Comparison of ENCODE assay signal across 21 mouse cellular contexts in genomic region chr8:108999297-109000249, GRCm38 (mm10).
DNase-seq lines count a peak whose midpoint lies in the region; ATAC-seq and TF ChIP-seq lines count a peak whose summit lies in the region.
"Had no signal": no experiment of that assay in that cellular context is flagged by ENCODE, and none has a peak within 500 bp of the region (broad histone marks: within the 10 kb centered on the region; RNA-seq: fewer than 3 reads in every experiment).

No protein-coding gene starts in this region.

- no peak overlapping the region for H3K4me2 ChIP-seq in intestine, embryonic 14.5 days (ENCODE audit: low read length)
- no peak overlapping the region for H3K4me2 ChIP-seq in intestine, embryonic 16.5 days (ENCODE audit: low read depth, low read length)
- H3K4me2 ChIP-seq in liver, embryonic 11.5 days: no peak overlapping the region
- H3K4me2 ChIP-seq in limb, embryonic 14.5 days (replicated peaks; ENCODE audit: low read depth, low read length, severe bottlenecking): peak overlapping the region; percentile 33
- H3K4me2 ChIP-seq: embryonic facial prominence, embryonic 13.5 days; heart, embryonic 12.5 days; hindbrain, embryonic 12.5 days; intestine, embryonic 15.5 days; neural tube, embryonic 12.5 days had no signal

- no peak overlapping the region for H3K4me3 ChIP-seq in intestine, embryonic 14.5 days (ENCODE audit: low read depth, low read length)
- no peak overlapping the region for H3K4me3 ChIP-seq in intestine, embryonic 16.5 days (ENCODE audit: low read length)
- H3K4me3 ChIP-seq in liver, embryonic 11.5 days (ENCODE audit: low read depth, low read length): no peak overlapping the region
- H3K4me3 ChIP-seq in limb, embryonic 14.5 days (replicated peaks; ENCODE audit: low read length): no peak overlapping the region
- H3K4me3 ChIP-seq: embryonic facial prominence, embryonic 13.5 days; gastrocnemius, adult 2 months; heart, embryonic 12.5 days; hindbrain, embryonic 12.5 days; intestine, embryonic 15.5 days; layer of hippocampus, adult 2 months; neural tube, embryonic 12.5 days had no signal

- TF ChIP-seq POLR2A in limb, embryonic 14.5 days (IDR thresholded peaks at IDR 0.05; ENCODE audit: borderline replicate concordance, extremely low read depth, insufficient read depth, insufficient read length): no peak

- DNase-seq in intestine, embryonic 14.5 days (ENCODE audit: low spot score): peak; percentile 48
- peak; percentile 30 for DNase-seq in liver, embryonic 11.5 days (ENCODE audit: low spot score)
- DNase-seq in liver: no peak
- DNase-seq in forelimb bud, embryonic 11.5 days (ENCODE audit: low read depth, low spot score): peak; percentile 42
- DNase-seq in limb, embryonic 14.5 days (ENCODE audit: low spot score): peak; percentile 45
- DNase-seq in lung, postnatal 14 days: no peak
- DNase-seq: adrenal gland, postnatal 10 days; gastrocnemius, adult 2 months; heart, postnatal 14 days; thymus, adult 2 months had no signal

- no peak overlapping the region for H3K27ac ChIP-seq in intestine, embryonic 14.5 days (ENCODE audit: low read depth)
- no peak overlapping the region for H3K27ac ChIP-seq in intestine, embryonic 16.5 days (ENCODE audit: low read length)
- H3K27ac ChIP-seq in liver, embryonic 11.5 days (ENCODE audit: low read depth, low read length): no peak overlapping the region
- no peak overlapping the region for H3K27ac ChIP-seq in limb, embryonic 14.5 days (replicated peaks; ENCODE audit: low read depth, low read length)
- H3K27ac ChIP-seq: embryonic facial prominence, embryonic 13.5 days; gastrocnemius, adult 2 months; hindbrain, embryonic 12.5 days; intestine, embryonic 15.5 days; layer of hippocampus, adult 2 months; liver, embryonic 14.5 days; neural tube, embryonic 12.5 days had no signal

- no peaks in the 10 kb centered on the region for H3K27me3 ChIP-seq in intestine, embryonic 14.5 days (replicated peaks; ENCODE audit: control insufficient read depth, insufficient read depth, low read length)
- no peaks in the 10 kb centered on the region for H3K27me3 ChIP-seq in intestine, embryonic 16.5 days (replicated peaks; ENCODE audit: control insufficient read depth, insufficient read depth, low read length)
- H3K27me3 ChIP-seq in liver, embryonic 11.5 days (replicated peaks; ENCODE audit: control insufficient read depth, insufficient read depth, low read length): no peaks in the 10 kb centered on the region
- H3K27me3 ChIP-seq in limb, embryonic 14.5 days (ENCODE audit: control insufficient read depth, insufficient read depth, low read length): no peaks in the 10 kb centered on the region
- H3K27me3 ChIP-seq: embryonic facial prominence, embryonic 13.5 days; hindbrain, embryonic 12.5 days; intestine, embryonic 15.5 days; neural tube, embryonic 12.5 days had no signal

- ATAC-seq in intestine, embryonic 14.5 days (replicated peaks; ENCODE audit: low FRiP score, low TSS enrichment, low read depth): no peak
- ATAC-seq in intestine, embryonic 16.5 days: no peak
- ATAC-seq in liver, embryonic 11.5 days (replicated peaks; ENCODE audit: low FRiP score): no peak
- ATAC-seq in limb, embryonic 14.5 days (ENCODE audit: low FRiP score, low read depth): no peak
- ATAC-seq in megakaryocyte-erythroid progenitor cell, adult 5-6 weeks (replicated peaks; ENCODE audit: low FRiP score, low TSS enrichment, poor library complexity, severe bottlenecking): no peak
- ATAC-seq: forebrain, embryonic 16.5 days; intestine, embryonic 15.5 days; Patski had no signal

- no peaks in the 10 kb centered on the region for H3K36me3 ChIP-seq in intestine, embryonic 14.5 days (ENCODE audit: control insufficient read depth, insufficient read depth, low read length)
- no peaks in the 10 kb centered on the region for H3K36me3 ChIP-seq in intestine, embryonic 16.5 days (ENCODE audit: control insufficient read depth, insufficient read depth, low read length)
- no peaks in the 10 kb centered on the region for H3K36me3 ChIP-seq in liver, embryonic 11.5 days (ENCODE audit: control insufficient read depth, insufficient read depth, low read length)
- H3K36me3 ChIP-seq in limb, embryonic 14.5 days (ENCODE audit: control insufficient read depth, insufficient read depth, low read length): no peaks in the 10 kb centered on the region
- H3K36me3 ChIP-seq: embryonic facial prominence, embryonic 13.5 days; heart, embryonic 12.5 days; hindbrain, embryonic 12.5 days; intestine, embryonic 15.5 days; neural tube, embryonic 12.5 days had no signal

- no peaks in the 10 kb centered on the region for H3K4me1 ChIP-seq in intestine, embryonic 14.5 days (replicated peaks; ENCODE audit: control insufficient read depth, insufficient read depth, low read length)
- H3K4me1 ChIP-seq in intestine, embryonic 16.5 days (ENCODE audit: control insufficient read depth, insufficient read depth, low read length): no peaks in the 10 kb centered on the region
- no peaks in the 10 kb centered on the region for H3K4me1 ChIP-seq in liver, embryonic 11.5 days (replicated peaks; ENCODE audit: control insufficient read depth, insufficient read depth, low read length)
- H3K4me1 ChIP-seq in limb, embryonic 14.5 days (ENCODE audit: control insufficient read depth, insufficient read depth, low read length): no peaks in the 10 kb centered on the region
- H3K4me1 ChIP-seq: embryonic facial prominence, embryonic 13.5 days; heart, embryonic 12.5 days had no signal

- no peaks in the 10 kb centered on the region for H3K9me3 ChIP-seq in intestine, embryonic 14.5 days (ENCODE audit: control insufficient read depth, low read length)
- no peaks in the 10 kb centered on the region for H3K9me3 ChIP-seq in intestine, embryonic 16.5 days (ENCODE audit: control insufficient read depth, low read length)
- H3K9me3 ChIP-seq in liver, embryonic 11.5 days (ENCODE audit: control insufficient read depth, low read length): no peaks in the 10 kb centered on the region
- no peaks in the 10 kb centered on the region for H3K9me3 ChIP-seq in limb, embryonic 14.5 days (ENCODE audit: control insufficient read depth, low read length)
- H3K9me3 ChIP-seq: embryonic facial prominence, embryonic 13.5 days; heart, embryonic 12.5 days; hindbrain, embryonic 12.5 days; intestine, embryonic 15.5 days; neural tube, embryonic 12.5 days had no signal

- WGBS in intestine, embryonic 14.5 days: 68% methylated on average over 15 of the region's 15 CpGs
- 75% methylated on average over 15 of the region's 15 CpGs for WGBS in intestine, embryonic 16.5 days
- WGBS in liver, embryonic 11.5 days: 85% methylated on average over 15 of the region's 15 CpGs
- 57% methylated on average over 15 of the region's 15 CpGs for WGBS in limb, embryonic 14.5 days

- no peak overlapping the region for H3K9ac ChIP-seq in intestine, embryonic 14.5 days (ENCODE audit: low read length)
- H3K9ac ChIP-seq in intestine, embryonic 16.5 days (ENCODE audit: low read depth, low read length): no peak overlapping the region
- H3K9ac ChIP-seq in liver, embryonic 11.5 days (ENCODE audit: low read depth, low read length): no peak overlapping the region
- H3K9ac ChIP-seq in limb, embryonic 14.5 days (ENCODE audit: low read depth, low read length, severe bottlenecking): no peak overlapping the region
- H3K9ac ChIP-seq: embryonic facial prominence, embryonic 13.5 days; heart, embryonic 12.5 days; hindbrain, embryonic 12.5 days; intestine, embryonic 15.5 days; liver, embryonic 14.5 days; neural tube, embryonic 12.5 days had no signal

Comparison
In these comparisons a context has a peak if more than half of its experiments do, and no peak if none do; other contexts are left out.
1. DNase-seq: peak in intestine, embryonic 14.5 days (single experiment), liver, embryonic 11.5 days (single experiment), forelimb bud, embryonic 11.5 days (single experiment) and limb, embryonic 14.5 days (single experiment); none in liver (single experiment) and lung, postnatal 14 days (single experiment).